Mouse (Mus musculus): ENCODE results near the gene Ccnl2. TPM values are rescaled to one million over a fixed set of nuclear protein-coding genes. Genes with fewer than 3 reads are reported as not detected.

Gene Ccnl2
- polyA plus RNA-seq, 1 experiment from 2014 or later: 137 TPM

- Histone ChIP-seq H3K27me3 (no peaks in the 10 kb centered on the region), H3K4me2 (no peak overlapping the region), H3K4me1 (replicated peaks) (no peaks in the 10 kb centered on the region), H3K36me3 (no peaks in the 10 kb centered on the region), H3K4me3 (no peak overlapping the region), H3K9me3 (no peaks in the 10 kb centered on the region), H3K9ac (no peak overlapping the region), H3K27ac (replicated peaks) (no peak overlapping the region)
- 72% methylated on average over 24 of the region's 24 CpGs for WGBS
- ATAC-seq (ENCODE audit: low FRiP score, low read depth): no peak
These were observed 20.9 kb upstream of the Ccnl2 start for GRCm38 (mm10) chr4:155791240-155791933.

GRCm38 (mm10) chr4:155793730-155794129 is 18.6 kb upstream of the Ccnl2 start:
- no peak overlapping the region for H3K27ac ChIP-seq (replicated peaks)
- H3K9ac ChIP-seq: no peak overlapping the region
- no peaks in the 10 kb centered on the region for H3K9me3 ChIP-seq
- no peak for ATAC-seq (ENCODE audit: low FRiP score, low read depth)
- H3K36me3 ChIP-seq: no peaks in the 10 kb centered on the region
- no peak overlapping the region for H3K4me3 ChIP-seq
- WGBS: 81% methylated on average over 2 of the region's 2 CpGs
- no peaks in the 10 kb centered on the region for H3K4me1 ChIP-seq (replicated peaks)
- H3K4me2 ChIP-seq: no peak overlapping the region
- H3K27me3 ChIP-seq: no peaks in the 10 kb centered on the region

GRCm38 (mm10) chr4:155802075-155802474 is 10.2 kb upstream of the Ccnl2 start:
- 81% methylated on average over 1 of the region's 1 CpGs for WGBS
- no peak for ATAC-seq (ENCODE audit: low FRiP score, low read depth)
- Histone ChIP-seq H3K27me3 (0 out of 2 replicates have a peak, but pooled peaks cover 2% of the 10 kb centered on the region), H3K27ac (replicated peaks) (no peak overlapping the region), H3K9ac (no peak overlapping the region), H3K4me1 (replicated peaks) (peaks cover 23% of the 10 kb centered on the region), H3K9me3 (no peaks in the 10 kb centered on the region), H3K4me3 (no peak overlapping the region), H3K4me2 (no peak overlapping the region), H3K36me3 (peaks cover 3% of the 10 kb centered on the region; the same call in 1 of the 2 replicates)

- peak; percentile 73; the same call in 1 of the 2 replicates for ATAC-seq (ENCODE audit: low FRiP score, low read depth)
- 6% methylated on average over 12 of the region's 12 CpGs for WGBS
- H3K36me3 ChIP-seq: peaks cover 9% of the 10 kb centered on the region
- peak within 1 kb of the TSS; percentile 61 for H3K27ac ChIP-seq (replicated peaks)
- no peaks in the 10 kb centered on the region for H3K9me3 ChIP-seq
- H3K4me1 ChIP-seq (replicated peaks): peaks cover 23% of the 10 kb centered on the region
- H3K4me2 ChIP-seq: peak within 1 kb of the TSS; percentile 83
- 0 out of 2 replicates have a peak, but pooled peaks cover 2% of the 10 kb centered on the region for H3K27me3 ChIP-seq
- peak within 1 kb of the TSS; percentile 58 for H3K4me3 ChIP-seq
- H3K9ac ChIP-seq: peak within 1 kb of the TSS; percentile 57
These were observed 9.4 kb upstream of the Ccnl2 start, which contains the start of gene Mrpl20 for GRCm38 (mm10) chr4:155802741-155803339. Gene Mrpl20, plus strand, starts transcription at chr4:155802878.

GRCm38 (mm10) chr4:155803340-155804041 is 8.8 kb upstream of the Ccnl2 start:
- H3K36me3 ChIP-seq: peaks cover 16% of the 10 kb centered on the region
- H3K27me3 ChIP-seq: 0 out of 2 replicates have a peak, but pooled peaks cover 2% of the 10 kb centered on the region
- H3K27ac ChIP-seq (replicated peaks): peak overlapping the region; percentile 61
- peaks cover 23% of the 10 kb centered on the region for H3K4me1 ChIP-seq (replicated peaks)
- under 1% methylated on average over 58 of the region's 58 CpGs for WGBS
- peak overlapping the region; percentile 58 for H3K4me3 ChIP-seq
- peak overlapping the region; percentile 57 for H3K9ac ChIP-seq
- peak overlapping the region; percentile 83 for H3K4me2 ChIP-seq
- no peaks in the 10 kb centered on the region for H3K9me3 ChIP-seq
- ATAC-seq (ENCODE audit: low FRiP score, low read depth): peak; percentile 98

DNA sequence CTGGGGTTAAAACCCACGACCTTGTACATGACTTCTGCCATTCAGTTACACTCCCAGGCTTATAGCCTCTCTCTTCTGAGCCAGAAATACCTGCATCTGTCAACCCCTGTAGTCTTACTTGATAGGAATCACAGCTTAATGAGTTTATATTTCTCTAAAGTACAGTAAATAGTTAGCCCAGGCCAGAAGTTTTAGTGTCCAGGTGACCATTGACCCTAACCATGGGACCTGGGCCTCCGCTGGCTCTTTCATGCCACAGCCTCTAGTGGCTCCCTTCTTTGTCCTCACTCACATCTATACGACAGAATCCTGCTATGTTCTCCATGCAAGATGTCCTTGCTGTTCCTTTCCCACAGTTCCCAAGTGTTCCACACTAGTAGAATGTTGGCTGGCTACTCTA is 4.4 kb upstream of the Ccnl2 start:
- Histone ChIP-seq H3K27ac (replicated peaks) (no peak overlapping the region), H3K9me3 (no peaks in the 10 kb centered on the region), H3K4me1 (replicated peaks) (peaks cover 28% of the 10 kb centered on the region), H3K4me3 (no peak overlapping the region), H3K27me3 (no peaks in the 10 kb centered on the region), H3K4me2 (no peak overlapping the region), H3K36me3 (peaks cover 40% of the 10 kb centered on the region), H3K9ac (no peak overlapping the region)
- 89% methylated on average over 3 of the region's 3 CpGs for WGBS
- ATAC-seq (ENCODE audit: low FRiP score, low read depth): no peak

DNA sequence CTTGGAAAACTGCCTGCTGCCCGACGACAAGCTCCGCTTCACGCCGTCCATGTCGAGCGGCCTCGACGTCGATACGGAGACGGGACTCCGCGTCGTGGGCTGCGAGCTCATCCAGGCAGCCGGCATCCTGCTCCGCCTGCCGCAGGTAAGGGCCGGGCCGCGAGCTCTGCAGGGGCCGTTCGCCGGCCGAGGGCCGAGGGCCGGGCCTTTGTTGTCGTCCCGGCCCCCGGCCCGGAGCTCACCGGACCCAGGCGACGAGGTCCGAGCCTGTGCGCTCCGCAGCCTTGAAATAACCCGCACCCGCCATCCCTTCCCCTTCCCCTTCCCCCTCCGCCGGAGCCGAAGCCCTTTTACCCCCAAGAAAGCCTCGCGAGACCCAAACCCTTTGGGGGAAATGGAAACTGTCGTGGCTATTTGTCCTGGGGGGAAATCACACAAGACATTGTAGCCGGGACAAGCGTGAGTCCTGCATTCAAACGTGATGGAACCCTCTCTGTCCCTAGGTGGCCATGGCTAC is 434 bp downstream of the Ccnl2 start:
- Histone ChIP-seq H3K9ac (peak overlapping the region; percentile 97), H3K9me3 (no peaks in the 10 kb centered on the region), H3K4me1 (replicated peaks) (peaks cover 31% of the 10 kb centered on the region), H3K4me2 (peak overlapping the region; percentile 83), H3K27ac (replicated peaks) (peak overlapping the region; percentile 92), H3K27me3 (no peaks in the 10 kb centered on the region), H3K36me3 (peaks cover 60% of the 10 kb centered on the region), H3K4me3 (peak overlapping the region; percentile 96)
- peak; percentile 63 for ATAC-seq (ENCODE audit: low FRiP score, low read depth)
- WGBS: under 1% methylated on average over 49 of the region's 49 CpGs

GRCm38 (mm10) chr4:155817533-155817932 is 5.2 kb downstream of the Ccnl2 start:
- 73% methylated on average over 4 of the region's 4 CpGs for WGBS
- Histone ChIP-seq H3K9me3 (no peaks in the 10 kb centered on the region), H3K4me1 (replicated peaks) (peaks cover 22% of the 10 kb centered on the region), H3K9ac (no peak overlapping the region), H3K27me3 (no peaks in the 10 kb centered on the region), H3K4me3 (no peak overlapping the region), H3K36me3 (peaks cover 74% of the 10 kb centered on the region), H3K4me2 (no peak overlapping the region), H3K27ac (replicated peaks) (no peak overlapping the region)
- ATAC-seq (ENCODE audit: low FRiP score, low read depth): no peak

GRCm38 (mm10) chr4:155821025-155821424 is 8.7 kb downstream of the Ccnl2 start:
- ATAC-seq (ENCODE audit: low FRiP score, low read depth): no peak
- H3K27ac ChIP-seq (replicated peaks): no peak overlapping the region
- H3K9me3 ChIP-seq: no peaks in the 10 kb centered on the region
- H3K4me3 ChIP-seq: no peak overlapping the region
- H3K36me3 ChIP-seq: peaks cover 94% of the 10 kb centered on the region
- 75% methylated on average over 7 of the region's 7 CpGs for WGBS
- no peaks in the 10 kb centered on the region for H3K27me3 ChIP-seq
- no peaks in the 10 kb centered on the region for H3K4me1 ChIP-seq (replicated peaks)
- H3K9ac ChIP-seq: no peak overlapping the region
- H3K4me2 ChIP-seq: no peak overlapping the region

DNA sequence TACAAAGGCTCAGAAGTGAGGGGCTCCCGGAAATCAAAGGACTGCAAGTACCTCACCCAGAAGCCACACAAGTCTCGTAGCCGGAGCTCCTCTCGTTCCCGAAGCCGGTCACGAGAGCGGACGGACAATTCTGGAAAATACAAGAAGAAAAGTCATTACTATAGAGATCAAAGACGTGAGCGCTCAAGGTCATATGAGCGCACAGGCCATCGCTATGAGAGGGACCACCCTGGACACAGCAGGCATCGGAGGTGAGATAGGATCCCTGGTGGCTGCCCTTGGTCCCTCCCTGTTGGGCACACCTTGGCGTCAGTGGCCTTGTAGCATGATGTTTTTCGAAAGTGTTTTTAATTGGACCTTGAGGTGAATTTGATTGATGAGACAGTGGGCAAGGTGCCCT is 11.2 kb downstream of the Ccnl2 start:
- WGBS: 95% methylated on average over 16 of the region's 16 CpGs

GRCm38 (mm10) chr4:155829866-155830265 is 17.6 kb downstream of the Ccnl2 start:
- ATAC-seq (ENCODE audit: low FRiP score, low read depth): no peak
- Histone ChIP-seq H3K36me3 (peaks cover 23% of the 10 kb centered on the region), H3K27me3 (no peaks in the 10 kb centered on the region), H3K27ac (replicated peaks) (no peak overlapping the region), H3K9me3 (no peaks in the 10 kb centered on the region), H3K4me1 (replicated peaks) (peaks cover 24% of the 10 kb centered on the region), H3K4me3 (no peak overlapping the region), H3K4me2 (no peak overlapping the region), H3K9ac (no peak overlapping the region)
- WGBS: 92% methylated on average over 4 of the region's 4 CpGs

More for the DNA sequence above, 11.2 kb downstream of the Ccnl2 start:
- Histone ChIP-seq H3K9me3 (no peaks in the 10 kb centered on the region), H3K27ac (replicated peaks) (no peak overlapping the region), H3K27me3 (no peaks in the 10 kb centered on the region), H3K4me2 (no peak overlapping the region), H3K4me1 (replicated peaks) (no peaks in the 10 kb centered on the region), H3K9ac (no peak overlapping the region), H3K36me3 (peaks cover 85% of the 10 kb centered on the region), H3K4me3 (no peak overlapping the region)
- ATAC-seq (ENCODE audit: low FRiP score, low read depth): no peak

DNA sequence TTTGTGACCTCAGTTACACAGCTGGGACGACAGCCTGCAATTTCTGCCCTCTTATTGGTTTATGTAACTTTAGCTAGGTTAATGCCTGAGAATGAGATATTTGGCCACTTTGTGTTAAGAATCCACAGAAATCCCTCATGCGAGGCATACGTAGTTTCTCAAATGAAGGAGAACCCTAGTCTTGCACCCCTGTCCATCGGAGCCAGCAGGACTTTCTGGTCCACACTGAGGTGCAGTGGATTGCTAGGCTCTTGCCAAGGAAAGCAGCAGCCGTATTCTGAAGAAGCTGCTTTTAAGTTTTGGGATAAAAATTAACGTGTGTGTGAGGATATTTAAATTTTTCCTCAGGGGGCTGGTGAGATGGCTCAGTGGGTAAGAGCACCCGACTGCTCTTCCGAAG is 18.3 kb downstream of the Ccnl2 start:
- H3K9me3 ChIP-seq: no peaks in the 10 kb centered on the region
- H3K4me2 ChIP-seq: peak overlapping the region; percentile 75
- H3K4me3 ChIP-seq: peak overlapping the region; percentile 85
- no peak for ATAC-seq (ENCODE audit: low FRiP score, low read depth)
- WGBS: 58% methylated on average over 8 of the region's 8 CpGs
- H3K27me3 ChIP-seq: no peaks in the 10 kb centered on the region
- peak overlapping the region; percentile 92; the same call in 1 of the 2 replicates for H3K27ac ChIP-seq (replicated peaks)
- H3K9ac ChIP-seq: no peak overlapping the region; the same call in 1 of the 2 replicates
- H3K36me3 ChIP-seq: peaks cover 16% of the 10 kb centered on the region
- H3K4me1 ChIP-seq (replicated peaks): peaks cover 24% of the 10 kb centered on the region
